Mouse (Mus musculus): ENCODE data around the gene Emc8.

The Emc8 gene

GRCm38 (mm10) chr8:120642031-120642662 lies 26.2 kb downstream of the Emc8 start:
- no peak for DNase-seq (ENCODE audit: low spot score in 2 of 2)

- DNase-seq (ENCODE audit: low spot score in 2 of 2): no peak
Measured at GRCm38 (mm10) chr8:120641245-120641644, 27.1 kb downstream of the Emc8 start.

- peak in 1 of 2 experiments; percentile 35 for DNase-seq (ENCODE audit: low spot score in 2 of 2)
Measured at GRCm38 (mm10) chr8:120634329-120634839, 34.0 kb downstream of the Emc8 start.

GRCm38 (mm10) chr8:120633665-120634271 lies 34.6 kb downstream of the Emc8 start:
- DNase-seq (ENCODE audit: low spot score in 2 of 2): no peak

GRCm38 (mm10) chr8:120632969-120633664 lies 35.3 kb downstream of the Emc8 start:
- no peak for DNase-seq (ENCODE audit: low spot score in 2 of 2)

GRCm38 (mm10) chr8:120631441-120632375 lies 36.7 kb downstream of the Emc8 start:
- DNase-seq (ENCODE audit: low spot score in 2 of 2): peak in 1 of 2 experiments; percentile 28

GRCm38 (mm10) chr8:120630848-120631247 lies 37.5 kb downstream of the Emc8 start:
- no peak for DNase-seq (ENCODE audit: low spot score in 2 of 2)

GRCm38 (mm10) chr8:120630031-120630430 lies 38.3 kb downstream of the Emc8 start:
- no peak for DNase-seq (ENCODE audit: low spot score in 2 of 2)

GRCm38 (mm10) chr8:120627298-120627697 lies 41.1 kb downstream of the Emc8 start:
- DNase-seq (ENCODE audit: low spot score in 2 of 2): peak; percentile 31 to 38

GRCm38 (mm10) chr8:120626461-120626860 lies 41.9 kb downstream of the Emc8 start:
- DNase-seq (ENCODE audit: low spot score in 2 of 2): no peak

- no peak for DNase-seq (ENCODE audit: low spot score in 2 of 2)
Measured at GRCm38 (mm10) chr8:120623608-120624007, 44.8 kb downstream of the Emc8 start.

GRCm38 (mm10) chr8:120622161-120622560 lies 46.2 kb downstream of the Emc8 start:
- no peak for DNase-seq (ENCODE audit: low spot score in 2 of 2)

GRCm38 (mm10) chr8:120620441-120620840 lies 47.9 kb downstream of the Emc8 start:
- DNase-seq (ENCODE audit: low spot score in 2 of 2): no peak

GRCm38 (mm10) chr8:120619235-120620180 lies 48.9 kb downstream of the Emc8 start:
- peak in 1 of 2 experiments; percentile 61 for DNase-seq (ENCODE audit: low spot score in 2 of 2)

GRCm38 (mm10) chr8:120618110-120618509 lies 50.3 kb downstream of the Emc8 start:
- peak in 1 of 2 experiments; percentile 81 for DNase-seq (ENCODE audit: low spot score in 2 of 2)

GRCm38 (mm10) chr8:120616663-120617626 lies 51.4 kb downstream of the Emc8 start:
- DNase-seq (ENCODE audit: low spot score in 2 of 2): no peak

- no peak for DNase-seq (ENCODE audit: low spot score in 2 of 2)
Measured at GRCm38 (mm10) chr8:120614491-120614890, 53.9 kb downstream of the Emc8 start.

GRCm38 (mm10) chr8:120610824-120611223 lies 57.5 kb downstream of the Emc8 start:
- no peak for DNase-seq (ENCODE audit: low spot score in 2 of 2)

GRCm38 (mm10) chr8:120607885-120608284 lies 60.5 kb downstream of the Emc8 start:
- DNase-seq (ENCODE audit: low spot score in 2 of 2): peak in 1 of 2 experiments; percentile 86

Data from left cerebral cortex, adult 9 months (tissue).